Mouse (Mus musculus) forebrain, embryonic 16.5 days (tissue): ENCODE measurements around the gene Trak2. TPM values are rescaled to one million over a fixed set of nuclear protein-coding genes. Genes with fewer than 3 reads are reported as not detected.

Experiments used
- ATAC-seq: fragments of 200-750 bp; cut with Nextera tagmentation; 2 replicates; pipeline ENCODE4 v1.8.0; 2017; ENCODE audit warnings: mild to moderate bottlenecking, moderate library complexity
- H3K27ac ChIP-seq: fragments of 300-500 bp; sonication (generic); 2 replicates; pipeline ENCODE4 v1.5.1; 2014; ENCODE audit warnings: low read length, control low read depth
- H3K27me3 ChIP-seq: fragments of 300-500 bp; sonication (generic); replicated peaks from 2 replicates; pipeline ENCODE4 v1.6.1; 2014; ENCODE audit warnings: low read length; ENCODE audit not compliant: control insufficient read depth, insufficient read depth
- H3K36me3 ChIP-seq: fragments of 300-500 bp; sonication (generic); 2 replicates; pipeline ENCODE4 v1.6.1; 2014; ENCODE audit not compliant: control insufficient read depth, insufficient read depth
- H3K4me1 ChIP-seq: fragments of 300-500 bp; sonication (generic); replicated peaks from 2 replicates; pipeline ENCODE4 v1.6.1; 2014; ENCODE audit warnings: low read length; ENCODE audit not compliant: control insufficient read depth, insufficient read depth
- H3K4me2 ChIP-seq: fragments of 300-500 bp; sonication (generic); 2 replicates; pipeline ENCODE4 v1.6.1; 2014; ENCODE audit warnings: mild to moderate bottlenecking, low read length, control low read depth
- H3K4me3 ChIP-seq: fragments of 300-500 bp; sonication (generic); replicated peaks from 2 replicates; pipeline ENCODE4 v1.5.1; 2014; ENCODE audit warnings: mild to moderate bottlenecking, low read length, control low read depth
- H3K9ac ChIP-seq: fragments of 300-500 bp; sonication (generic); replicated peaks from 2 replicates; pipeline ENCODE4 v1.6.1; 2014; ENCODE audit warnings: low read depth, low read length, control low read depth
- H3K9me3 ChIP-seq: fragments of 300-500 bp; sonication (generic); 2 replicates; pipeline ENCODE4 v1.6.1; 2016; ENCODE audit warnings: low read length; ENCODE audit not compliant: control insufficient read depth
- WGBS: fragments of 180-500 bp; shearing (Covaris S2); extraction: QIAGEN DNeasy Blood & Tissue Kit; methylation state at CpG from one replicate; pipeline ENCODE4 v1.1.7; 2014; 5-methylcytosine and 5-hydroxymethylcytosine counted together
- polyA plus RNA-seq: library from polyadenylated mRNA; unstranded; fragments of >200 nt; fragmentation: Nextera tagmentation; extraction: Ambion mirVana; gene quantifications from 2 replicates; pipeline ENCODE4 v1.2.1, GENCODE M21; 2015

The Trak2 gene
- polyA plus RNA-seq, 1 experiment from 2014 or later, result 24.0 TPM

DNA sequence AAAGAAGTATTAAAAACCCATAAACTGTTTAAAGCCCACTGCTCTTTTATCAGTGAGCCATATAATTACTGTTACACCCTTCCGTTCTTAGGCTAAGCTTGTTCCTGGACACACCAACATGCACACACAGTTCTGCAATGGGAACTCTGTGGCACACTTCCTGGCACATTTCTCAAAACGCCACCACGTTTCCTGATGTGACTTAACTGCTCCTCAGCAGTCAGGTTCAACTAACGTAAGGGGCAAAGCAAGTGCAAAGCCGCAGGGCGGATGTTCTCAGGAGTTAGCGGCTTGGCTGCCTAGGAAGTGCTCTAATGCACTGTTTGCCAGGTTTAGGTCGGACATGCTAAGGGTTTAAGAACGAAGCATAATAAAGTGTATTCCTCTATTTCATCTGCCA is 17.0 kb downstream of the Trak2 start:
- Histone ChIP-seq H3K4me1 (no peaks in the 10 kb centered on the region; the same call in 1 of the 2 replicates), H3K27me3 (no peaks in the 10 kb centered on the region), H3K9ac (no peak overlapping the region), H3K4me2 (no peak overlapping the region), H3K4me3 (no peak overlapping the region), H3K27ac (no peak overlapping the region), H3K9me3 (no peaks in the 10 kb centered on the region), H3K36me3 (no peaks in the 10 kb centered on the region)
- no peak for ATAC-seq
- WGBS, result 85% methylated on average over 9 of the region's 9 CpGs

DNA sequence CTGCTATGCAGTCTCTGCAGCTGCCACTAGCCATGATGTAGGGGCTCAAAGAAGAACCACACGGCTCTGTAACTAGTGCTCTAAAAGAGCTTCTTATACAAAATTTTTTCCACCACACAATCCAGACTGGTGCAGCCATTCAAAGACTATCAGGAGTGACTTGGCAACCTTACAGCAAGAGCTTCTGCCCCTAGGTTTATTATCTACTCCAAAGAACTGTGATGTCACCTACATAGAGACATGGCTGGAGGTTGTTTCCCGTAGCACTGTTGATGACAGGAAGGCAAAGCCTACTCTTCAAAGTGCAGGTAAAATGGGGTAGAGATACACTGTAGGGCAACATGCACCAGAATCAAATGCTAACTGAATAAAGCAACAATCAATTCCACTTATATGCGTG is 17.5 kb downstream of the Trak2 start:
- no peak overlapping the region for H3K9ac ChIP-seq
- H3K36me3 ChIP-seq, result no peaks in the 10 kb centered on the region
- no peak for ATAC-seq
- no peak overlapping the region for H3K4me3 ChIP-seq
- H3K4me1 ChIP-seq, result no peaks in the 10 kb centered on the region; the same call in 1 of the 2 replicates
- H3K27me3 ChIP-seq, result no peaks in the 10 kb centered on the region
- 73% methylated on average over 3 of the region's 3 CpGs for WGBS
- H3K9me3 ChIP-seq, result no peaks in the 10 kb centered on the region
- H3K27ac ChIP-seq, result no peak overlapping the region
- H3K4me2 ChIP-seq, result no peak overlapping the region

DNA sequence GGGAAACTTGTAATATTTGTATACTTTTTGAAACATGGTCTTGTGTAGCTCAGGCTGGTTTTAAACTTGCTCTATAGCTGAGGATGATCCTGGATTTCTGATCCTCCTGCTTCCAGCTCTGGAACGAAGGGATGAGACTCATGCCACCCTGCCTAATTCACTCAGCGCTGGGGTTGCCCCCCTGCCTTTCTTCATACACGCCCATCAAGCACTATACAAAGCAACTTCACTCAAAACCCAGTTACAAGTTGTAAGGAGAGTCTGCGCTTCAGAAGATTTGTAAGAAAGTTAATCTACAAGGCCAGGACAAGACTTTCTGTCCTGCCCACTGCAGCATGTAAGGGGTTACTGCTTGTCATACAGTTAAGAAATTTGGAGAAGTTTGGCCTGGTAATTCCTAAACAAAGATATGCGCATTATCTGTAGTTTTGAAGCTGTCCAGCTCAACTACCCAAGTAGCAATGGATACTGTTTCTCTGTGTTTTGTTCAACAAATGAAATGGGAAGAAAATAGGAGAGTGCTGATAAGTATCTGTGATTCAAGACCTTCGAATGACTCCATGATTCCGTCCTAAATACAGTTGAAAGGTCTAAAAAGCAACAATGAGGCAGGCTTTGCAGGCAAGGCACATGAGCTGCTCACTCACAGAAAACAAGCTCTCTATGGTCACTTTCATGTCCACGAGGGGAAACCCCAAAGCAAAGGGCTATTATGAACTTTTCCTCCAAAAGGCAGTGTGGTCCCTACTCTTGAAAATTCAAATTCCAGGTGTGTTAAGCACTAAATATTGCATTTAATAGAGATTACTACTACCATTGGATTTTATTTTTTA is 18.4 kb downstream of the Trak2 start:
- WGBS, result 75% methylated on average over 8 of the region's 8 CpGs

DNA sequence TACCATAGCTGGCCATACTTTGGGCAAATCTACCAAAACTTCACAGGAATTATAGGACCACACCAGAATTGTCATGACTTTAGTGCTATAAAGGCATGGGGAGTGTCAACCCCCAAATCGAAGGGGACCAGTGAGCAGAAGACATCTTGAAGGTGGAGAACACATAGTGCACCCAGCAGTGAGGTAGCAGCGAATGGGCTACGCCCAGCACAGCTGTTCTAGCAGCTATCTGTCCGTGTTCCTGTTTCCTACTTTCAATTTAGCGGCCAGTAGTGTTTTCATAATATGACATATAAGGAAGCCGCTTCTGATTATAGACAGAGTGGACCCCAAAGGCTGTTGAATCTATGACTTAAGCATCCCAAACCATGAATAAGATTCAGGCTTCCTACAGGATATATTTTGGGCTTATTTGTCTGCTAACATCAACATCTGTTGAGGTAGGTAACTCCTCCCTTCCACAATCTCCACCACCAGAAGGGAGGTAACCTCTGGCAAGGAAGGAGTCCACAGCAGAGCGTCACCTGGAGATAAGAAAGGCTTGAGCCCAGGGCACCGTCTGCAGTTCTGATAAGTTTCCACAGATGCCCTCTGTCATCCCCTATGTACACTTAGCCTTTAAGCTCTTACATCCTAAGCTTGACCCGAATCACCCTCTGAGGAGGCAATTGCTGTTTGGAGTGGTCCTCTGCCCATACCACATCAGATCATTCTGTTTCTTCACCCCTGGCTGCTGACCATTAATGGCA is 19.4 kb downstream of the Trak2 start:
- no peaks in the 10 kb centered on the region for H3K9me3 ChIP-seq
- no peaks in the 10 kb centered on the region; the same call in 1 of the 2 replicates for H3K4me1 ChIP-seq
- no peaks in the 10 kb centered on the region for H3K27me3 ChIP-seq
- 95% methylated on average over 9 of the region's 9 CpGs for WGBS
- ATAC-seq, result no peak
- no peak overlapping the region for H3K4me2 ChIP-seq
- no peak overlapping the region for H3K4me3 ChIP-seq
- no peaks in the 10 kb centered on the region for H3K36me3 ChIP-seq
- no peak overlapping the region for H3K9ac ChIP-seq
- H3K27ac ChIP-seq, result no peak overlapping the region

More for the DNA sequence above, 18.4 kb downstream of the Trak2 start:
- Histone ChIP-seq H3K4me3 (no peak overlapping the region), H3K9ac (no peak overlapping the region), H3K27me3 (no peaks in the 10 kb centered on the region), H3K4me1 (no peaks in the 10 kb centered on the region; the same call in 1 of the 2 replicates), H3K9me3 (no peaks in the 10 kb centered on the region), H3K27ac (no peak overlapping the region), H3K4me2 (no peak overlapping the region), H3K36me3 (no peaks in the 10 kb centered on the region)
- no peak for ATAC-seq

DNA sequence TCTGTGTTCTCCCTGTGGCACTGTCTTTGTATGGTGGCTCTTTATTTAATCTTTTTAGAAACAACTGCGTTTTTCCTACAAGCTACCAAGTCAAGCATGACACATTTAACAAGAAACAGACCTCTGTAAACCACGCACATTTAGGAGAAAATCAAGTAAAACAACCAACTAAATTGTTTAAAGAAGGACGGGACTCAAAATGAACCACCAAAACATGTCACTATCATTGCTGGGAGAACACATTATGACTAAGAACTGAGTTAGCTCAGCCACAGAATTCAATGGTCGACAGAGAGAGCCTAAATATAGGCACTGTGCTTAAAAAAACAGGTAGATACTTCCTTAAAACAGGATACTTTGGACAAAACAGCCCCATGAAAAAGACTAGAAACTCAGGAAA is 20.2 kb downstream of the Trak2 start:
- WGBS, result 45% methylated on average over 4 of the region's 4 CpGs
- Histone ChIP-seq H3K4me1 (no peaks in the 10 kb centered on the region), H3K4me2 (no peak overlapping the region)

DNA sequence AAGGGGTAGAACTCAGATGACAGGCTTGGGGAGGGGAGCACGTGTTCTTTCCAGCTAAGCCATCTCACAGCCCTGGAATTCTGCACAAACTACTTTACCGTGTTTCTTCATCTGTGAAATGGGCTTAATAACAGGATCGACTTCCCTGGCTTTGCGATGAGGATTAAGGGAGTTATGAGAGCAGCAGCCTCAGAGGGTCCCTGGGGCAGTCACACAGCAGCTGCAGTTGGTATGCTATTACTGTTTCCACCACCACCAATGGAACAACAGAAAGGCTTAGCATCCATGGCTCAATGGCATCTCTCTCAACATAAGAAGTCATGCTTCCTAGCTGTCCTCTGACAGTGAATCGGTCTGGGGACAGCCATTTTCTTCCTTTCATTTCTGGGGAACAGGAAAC is 20.7 kb downstream of the Trak2 start:
- H3K9ac ChIP-seq, result no peak overlapping the region
- H3K4me2 ChIP-seq, result no peak overlapping the region
- H3K4me1 ChIP-seq, result no peaks in the 10 kb centered on the region
- ATAC-seq, result no peak
- no peaks in the 10 kb centered on the region for H3K36me3 ChIP-seq
- H3K27ac ChIP-seq, result no peak overlapping the region
- H3K27me3 ChIP-seq, result no peaks in the 10 kb centered on the region
- no peaks in the 10 kb centered on the region for H3K9me3 ChIP-seq
- no peak overlapping the region for H3K4me3 ChIP-seq
- 80% methylated on average over 5 of the region's 5 CpGs for WGBS

More for the DNA sequence above, 20.2 kb downstream of the Trak2 start:
- Histone ChIP-seq H3K9ac (no peak overlapping the region), H3K9me3 (no peaks in the 10 kb centered on the region), H3K36me3 (no peaks in the 10 kb centered on the region), H3K4me3 (no peak overlapping the region), H3K27me3 (no peaks in the 10 kb centered on the region), H3K27ac (no peak overlapping the region)
- no peak for ATAC-seq

DNA sequence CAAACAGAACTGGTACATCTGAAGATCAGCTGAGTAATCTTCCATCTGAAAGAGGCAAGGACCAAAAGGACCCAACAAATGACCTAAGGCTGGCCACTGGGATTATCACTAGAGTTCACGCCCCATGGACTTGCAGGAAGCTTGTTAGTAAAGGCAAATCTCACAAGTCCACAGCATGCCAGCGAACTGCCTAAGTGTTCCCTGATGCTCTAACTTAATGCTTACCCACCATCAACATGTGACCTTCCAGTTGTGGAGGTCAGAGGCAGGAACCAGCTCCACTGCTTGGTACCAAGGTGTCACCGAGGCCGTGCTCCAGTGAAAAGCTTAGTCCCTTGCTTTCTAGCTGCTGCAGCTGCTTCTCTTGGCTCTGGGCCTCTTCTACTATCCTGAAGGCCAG is 21.4 kb downstream of the Trak2 start:
- 82% methylated on average over 4 of the region's 4 CpGs for WGBS
- no peak for ATAC-seq
- Histone ChIP-seq H3K27me3 (no peaks in the 10 kb centered on the region), H3K9ac (no peak overlapping the region), H3K4me1 (no peaks in the 10 kb centered on the region), H3K36me3 (no peaks in the 10 kb centered on the region), H3K9me3 (no peaks in the 10 kb centered on the region), H3K27ac (no peak overlapping the region), H3K4me2 (no peak overlapping the region), H3K4me3 (no peak overlapping the region)

DNA sequence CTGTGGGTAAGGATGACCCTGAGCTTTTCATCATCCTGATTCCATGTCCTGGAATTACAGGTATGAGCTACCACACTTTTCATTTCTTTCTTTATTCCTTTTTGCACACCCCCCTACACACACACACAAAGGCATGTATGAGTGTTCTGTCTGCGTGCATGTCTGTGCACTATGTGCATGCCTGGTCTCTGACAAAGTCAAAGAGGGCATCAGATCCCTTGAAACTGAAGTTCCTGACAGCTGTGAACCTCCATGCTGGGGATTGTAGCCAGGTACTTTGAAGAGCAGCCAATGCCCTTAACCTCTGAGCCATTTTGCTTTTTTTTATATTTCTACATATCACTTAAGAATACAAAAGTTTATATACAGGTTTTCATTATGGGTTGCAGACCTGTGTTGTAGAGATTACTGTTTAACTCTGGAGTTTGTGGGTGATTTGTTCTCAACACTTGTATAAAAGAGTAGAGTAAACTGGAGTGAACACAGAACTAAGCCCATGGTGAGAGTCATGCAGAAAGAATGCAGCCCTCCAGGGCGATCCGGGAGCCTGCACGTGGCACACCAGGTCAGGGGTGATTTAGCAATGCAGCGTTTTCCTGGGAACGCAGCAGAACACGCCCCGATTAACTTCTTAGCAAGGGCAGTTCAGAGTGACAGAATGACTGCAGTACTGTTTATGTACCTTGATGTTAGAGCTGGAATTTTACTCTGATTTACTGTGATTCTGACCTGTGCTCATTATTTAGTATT is 22.2 kb downstream of the Trak2 start:
- H3K27me3 ChIP-seq, result no peaks in the 10 kb centered on the region
- H3K27ac ChIP-seq, result no peak overlapping the region
- no peak overlapping the region for H3K4me3 ChIP-seq
- H3K36me3 ChIP-seq, result no peaks in the 10 kb centered on the region
- H3K9ac ChIP-seq, result no peak overlapping the region
- WGBS, result 37% methylated on average over 8 of the region's 8 CpGs
- no peaks in the 10 kb centered on the region for H3K4me1 ChIP-seq
- no peak for ATAC-seq
- H3K4me2 ChIP-seq, result no peak overlapping the region
- no peaks in the 10 kb centered on the region for H3K9me3 ChIP-seq

DNA sequence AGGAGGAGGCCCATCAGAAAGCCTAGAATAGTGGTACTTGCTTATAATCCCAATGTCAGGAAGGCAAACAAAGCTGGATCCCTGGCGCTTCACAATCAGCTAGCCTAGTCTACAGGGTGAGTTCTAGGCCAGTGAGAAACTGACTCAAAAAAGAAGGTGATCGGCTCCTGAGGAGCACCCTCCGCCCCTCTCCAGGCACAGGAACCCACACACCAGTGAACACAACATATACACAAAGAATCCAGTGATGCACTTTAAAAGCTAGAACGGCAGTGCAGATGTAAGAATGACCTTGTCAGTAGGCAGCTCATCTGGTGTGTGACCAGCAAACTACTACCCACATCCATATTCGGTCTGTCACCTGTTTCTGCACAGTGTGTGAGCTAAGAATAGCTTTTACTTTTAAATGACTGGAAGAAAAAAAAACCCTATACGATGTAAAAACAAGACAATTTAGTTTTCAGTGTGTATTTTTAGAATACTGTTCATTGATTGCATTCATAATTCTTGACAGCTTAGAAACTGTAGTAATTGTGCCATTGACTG is 23.6 kb downstream of the Trak2 start:
- 85% methylated on average over 6 of the region's 6 CpGs for WGBS

More for the DNA sequence above, 23.6 kb downstream of the Trak2 start:
- Histone ChIP-seq H3K4me1 (no peaks in the 10 kb centered on the region), H3K36me3 (peaks cover 10% of the 10 kb centered on the region), H3K27ac (no peak overlapping the region), H3K4me3 (no peak overlapping the region), H3K9ac (no peak overlapping the region), H3K4me2 (no peak overlapping the region), H3K27me3 (no peaks in the 10 kb centered on the region), H3K9me3 (no peaks in the 10 kb centered on the region)
- ATAC-seq, result no peak
